Mouse (Mus musculus) layer of hippocampus, postnatal 14 days (tissue): ENCODE measurements around the gene Ralgps2. TPM values are rescaled to one million over a fixed set of nuclear protein-coding genes. Genes with fewer than 3 reads are reported as not detected.
A peak's percentile ranks its signal among the peaks of the same experiment; 100 is the strongest.

Experiments used
- DNase-seq, 2 experiments: peaks; one replicate each; pipeline ENCODE4 v3.0.0; 2021 to 2022; ENCODE audit warnings: low spot score in 2 of 2, mixed read lengths in 1 of 2
- total RNA-seq, 2 experiments: library from RNA; stranded (reverse); gene quantifications; 2 replicates each; pipeline ENCODE4 v1.2.3; 2021

Ralgps2 gene
- total RNA-seq, 2 experiments from 2014 or later = 79.0 to 96.0 TPM

DNA sequence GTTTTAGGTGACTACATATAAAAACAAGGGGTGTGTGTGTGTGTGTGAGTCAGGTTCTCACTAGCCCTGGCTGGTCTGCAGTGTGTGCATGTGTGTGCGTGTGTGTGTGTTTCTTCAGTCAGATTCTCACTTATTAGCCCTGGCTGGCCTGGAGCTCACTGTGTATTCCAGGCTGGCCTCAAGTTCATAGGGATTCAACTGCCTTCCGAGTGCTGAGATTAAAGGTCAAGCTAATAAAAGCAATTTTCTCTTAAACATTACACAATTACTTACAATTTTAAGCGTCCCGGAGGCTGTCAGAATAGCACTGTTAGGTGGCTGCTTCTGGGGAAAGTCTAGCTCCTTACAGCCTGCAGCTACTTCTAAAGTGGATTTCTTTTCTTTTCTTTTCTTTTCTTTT is 101.2 kb downstream of the Ralgps2 start, which contains the start of gene Angptl1:
TSS of gene Angptl1 (plus strand) at position 386 of the 400 bp plus-strand sequence.
- no peak for DNase-seq

DNA sequence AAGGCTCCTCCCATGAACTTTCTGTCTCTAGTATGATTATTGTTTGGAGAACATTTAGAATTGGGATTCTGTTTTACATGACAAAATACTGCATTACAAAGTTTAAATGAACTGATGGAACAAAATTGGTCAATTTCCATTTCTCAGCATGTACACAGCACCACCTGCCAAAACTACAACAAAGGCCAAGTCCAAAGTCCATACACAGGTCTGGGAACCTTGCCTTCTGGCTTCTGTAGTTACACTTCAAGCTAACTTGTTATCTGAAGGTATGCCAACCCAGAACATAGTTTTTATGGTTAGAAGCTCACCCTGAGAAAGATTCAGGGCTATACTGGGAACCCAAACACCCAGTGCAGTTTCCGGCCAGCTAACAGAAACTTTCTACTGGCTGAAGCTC is 120.2 kb downstream of the Ralgps2 start:
- no peak for DNase-seq

DNA sequence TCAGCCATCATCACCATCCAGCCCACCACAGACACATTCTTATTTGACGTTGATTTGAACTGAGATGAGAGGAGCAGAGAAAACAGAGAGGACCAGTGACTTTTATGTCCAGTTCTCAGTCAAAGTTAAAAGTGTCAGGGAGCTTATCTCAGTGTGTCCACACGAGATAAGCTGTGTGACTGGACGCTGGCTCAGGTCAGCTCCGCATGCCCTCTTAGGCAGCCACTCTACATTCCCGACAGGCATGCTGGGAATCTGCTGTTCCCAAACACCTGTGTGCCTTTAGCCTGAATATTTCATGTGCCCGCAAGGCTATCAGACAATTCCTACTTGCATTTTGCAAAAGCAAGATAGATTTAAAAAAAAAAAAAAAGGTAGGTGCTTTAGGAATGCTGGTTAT is 125.9 kb downstream of the Ralgps2 start:
- no peak for DNase-seq

DNA sequence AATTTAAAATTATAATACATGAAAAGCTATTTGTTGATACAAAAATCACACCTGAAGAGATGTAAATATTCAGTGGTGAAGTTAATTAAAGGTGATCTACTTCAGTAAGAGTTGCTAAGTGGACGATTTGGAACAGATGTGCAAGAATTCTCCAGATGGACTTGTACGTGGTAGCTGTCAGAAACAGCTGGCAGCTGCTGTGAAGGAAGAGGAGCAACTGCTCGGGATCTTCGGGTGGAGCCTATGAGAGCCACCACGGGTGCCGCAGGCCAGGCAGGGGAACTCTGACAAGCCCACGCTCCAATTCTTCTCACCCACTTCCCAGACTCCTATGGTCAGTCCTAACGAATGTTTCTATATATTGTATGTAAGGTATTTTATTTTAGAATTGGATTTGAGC is 126.7 kb downstream of the Ralgps2 start:
- no peak for DNase-seq

DNA sequence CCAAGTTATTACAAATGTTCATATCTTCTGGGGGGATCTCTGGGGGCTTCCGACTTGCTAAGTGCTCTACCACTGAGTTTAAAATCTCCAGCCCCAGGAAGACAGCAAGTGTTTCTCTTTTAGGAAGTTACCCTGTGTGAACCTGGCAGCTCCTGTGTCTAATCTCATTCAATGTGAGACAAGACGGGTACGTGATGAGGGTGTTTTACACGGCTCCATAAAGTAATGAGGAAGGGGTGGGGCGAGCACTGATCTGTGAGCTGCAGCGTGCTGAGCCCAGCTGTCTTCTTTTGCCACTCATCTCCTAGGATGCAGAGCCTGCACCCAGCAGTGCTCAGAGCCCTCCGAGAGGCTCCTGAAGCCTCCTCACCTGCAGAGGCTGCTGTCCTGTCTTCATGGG is 127.5 kb downstream of the Ralgps2 start:
- no peak for DNase-seq

DNA sequence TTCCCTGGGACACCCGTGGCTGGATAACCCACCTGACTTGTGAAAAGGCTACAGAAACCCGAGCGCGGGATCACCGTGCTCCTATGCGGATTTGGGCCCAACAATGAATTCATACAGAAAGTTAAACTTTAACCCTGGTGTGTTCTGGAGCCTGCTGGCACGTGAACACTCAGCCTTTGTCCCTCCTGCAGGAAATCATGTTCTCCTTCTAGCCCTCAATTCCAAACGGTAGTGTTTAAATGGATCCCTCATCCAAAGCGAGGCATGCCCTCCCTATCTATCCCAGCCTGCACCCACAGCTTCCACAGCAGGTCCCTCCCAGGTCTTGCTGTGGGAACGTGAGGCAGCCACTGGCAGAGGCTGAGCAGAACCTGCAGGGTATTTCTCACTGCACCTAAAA is 131.1 kb downstream of the Ralgps2 start:
- DNase-seq = no peak

DNA sequence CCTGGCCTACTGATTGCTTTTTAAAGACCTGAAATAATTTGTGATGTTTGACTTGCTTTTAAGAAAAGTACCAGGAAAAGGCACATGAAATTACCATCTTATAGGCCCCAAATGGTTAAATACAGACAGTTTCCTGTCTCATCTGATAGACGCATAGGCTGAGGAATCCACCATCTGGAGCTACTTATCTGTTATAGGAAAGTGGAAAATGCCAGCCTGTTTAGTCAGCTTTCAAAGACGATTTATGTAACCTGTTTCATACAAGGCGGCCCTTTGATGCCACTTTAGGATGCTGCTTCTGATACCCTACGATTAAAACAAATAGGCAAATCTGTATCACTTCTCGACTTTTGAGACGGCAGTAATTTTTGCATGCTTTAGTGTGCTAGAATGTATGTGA is 138.2 kb downstream of the Ralgps2 start:
- no peak for DNase-seq

DNA sequence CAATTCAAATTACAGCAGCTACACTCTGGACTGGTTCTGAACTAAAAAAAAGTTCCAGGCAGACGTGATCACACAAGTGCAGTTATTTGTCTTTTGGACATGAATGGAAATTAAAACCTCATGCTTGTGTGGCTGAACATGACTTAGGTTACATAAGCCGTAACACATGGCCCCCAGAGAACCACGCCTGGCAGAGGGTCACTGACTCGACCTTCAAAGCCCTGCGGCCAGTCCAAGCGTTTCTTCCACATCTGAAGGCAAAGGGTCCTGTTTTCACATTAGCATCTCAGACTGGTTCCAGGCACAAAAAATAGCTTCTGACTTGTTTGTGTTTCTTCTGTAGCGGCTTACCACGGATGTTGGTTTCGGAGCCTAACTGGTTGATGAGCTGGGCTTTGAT is 143.2 kb downstream of the Ralgps2 start:
- DNase-seq = no peak

DNA sequence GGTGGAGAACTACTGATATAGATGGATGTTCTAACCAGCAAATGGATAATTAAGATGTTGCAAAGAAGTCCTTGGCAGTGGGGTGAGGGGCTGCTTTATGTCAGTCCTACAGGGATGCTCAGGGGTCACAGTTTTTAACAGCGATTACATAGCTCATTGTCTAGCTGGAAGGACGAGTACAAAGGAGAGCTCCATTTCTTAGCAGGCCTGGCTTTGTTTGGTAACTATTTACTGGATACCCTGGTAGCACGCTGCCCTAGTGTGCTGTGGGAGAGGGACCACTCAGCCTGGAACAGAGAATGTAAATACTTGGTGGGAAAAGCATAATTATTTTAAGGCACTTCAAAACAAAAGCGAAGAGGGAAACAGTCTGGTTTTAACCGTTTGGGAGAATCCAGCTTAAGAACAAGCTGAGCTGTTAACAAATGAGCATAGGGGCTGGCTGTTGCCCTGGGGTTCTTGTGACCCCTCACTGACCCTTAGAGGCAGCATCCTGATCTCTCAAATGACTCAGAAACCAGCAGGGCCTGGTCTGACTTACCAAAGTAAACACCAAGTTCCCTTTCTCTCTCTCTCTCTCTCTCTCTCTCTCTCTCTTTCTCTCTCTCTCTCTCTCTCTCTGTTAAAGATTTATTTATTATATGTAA is 149.5 kb downstream of the Ralgps2 start:
- no peak for DNase-seq

DNA sequence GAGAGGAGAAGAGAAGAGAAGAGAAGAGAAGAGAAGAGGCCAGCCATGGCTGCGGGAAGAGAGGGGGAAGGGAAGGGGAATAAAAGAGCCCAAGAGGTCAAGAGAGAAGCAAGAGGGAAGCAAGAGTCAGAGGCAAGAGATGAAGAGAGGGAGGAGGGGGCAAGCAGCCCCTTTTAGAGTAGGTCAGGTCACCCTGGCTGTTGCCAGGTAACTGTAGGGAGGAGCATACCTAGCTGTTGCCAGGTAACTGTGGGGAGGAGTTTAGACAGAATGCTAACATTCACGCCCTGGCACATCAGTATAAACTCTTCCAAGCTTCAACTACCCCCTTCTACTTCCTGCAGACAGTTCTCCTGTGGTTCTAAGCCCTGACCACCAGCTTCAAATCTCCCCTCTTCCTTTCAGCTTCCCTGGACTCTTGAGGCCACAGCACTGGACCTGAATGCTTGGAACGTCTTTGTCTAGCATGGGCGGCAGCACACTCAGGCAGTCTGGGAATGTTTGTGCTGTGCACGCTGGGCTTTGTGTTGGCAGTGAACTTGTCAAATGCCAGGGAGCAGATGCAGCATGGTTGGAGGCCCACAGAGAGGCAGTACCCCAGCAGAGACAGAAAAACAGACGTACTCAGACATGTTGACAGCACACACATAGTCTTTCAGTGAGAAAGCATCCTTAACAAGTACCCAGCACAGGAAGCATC is 152.1 kb downstream of the Ralgps2 start:
- no peak for DNase-seq

DNA sequence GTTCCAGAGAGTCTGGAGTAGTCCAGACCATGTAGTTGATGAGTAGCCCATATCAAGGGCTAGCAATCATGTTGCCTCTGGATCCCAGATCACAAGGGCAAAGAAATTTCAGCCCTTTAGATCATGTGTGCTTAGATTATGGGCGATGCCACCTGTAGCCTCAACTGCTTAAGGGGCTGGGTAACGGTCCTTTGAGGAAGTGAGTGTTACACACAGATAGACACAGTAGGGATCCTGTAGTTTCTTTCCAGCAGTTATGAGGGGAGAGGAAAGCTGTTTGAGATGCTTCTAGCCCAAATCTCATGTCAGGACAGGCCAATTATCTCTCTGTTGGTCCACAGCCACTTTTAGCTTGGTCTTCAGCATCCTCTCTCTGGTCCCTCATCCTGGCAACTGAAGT is 153.4 kb downstream of the Ralgps2 start:
- DNase-seq = no peak

DNA sequence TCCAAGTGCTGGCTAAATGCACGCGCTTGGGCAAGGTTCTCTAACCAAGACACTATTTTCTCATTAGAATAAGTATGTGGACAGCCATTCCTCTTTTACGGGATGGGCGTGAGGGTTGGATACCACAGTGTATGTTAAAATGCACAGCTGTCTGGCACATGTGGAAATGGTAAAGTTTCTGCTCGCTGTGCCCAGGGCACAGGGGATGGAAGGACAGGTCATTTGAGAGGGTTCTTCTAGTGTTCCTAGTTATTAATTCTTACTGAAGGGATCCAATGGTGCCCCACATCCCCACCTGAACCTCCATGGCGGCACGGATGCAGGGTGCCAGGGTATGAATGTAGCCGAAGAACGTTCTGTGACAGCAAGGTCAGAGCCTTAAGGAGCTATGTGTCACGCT is 154.5 kb downstream of the Ralgps2 start:
- no peak for DNase-seq

DNA sequence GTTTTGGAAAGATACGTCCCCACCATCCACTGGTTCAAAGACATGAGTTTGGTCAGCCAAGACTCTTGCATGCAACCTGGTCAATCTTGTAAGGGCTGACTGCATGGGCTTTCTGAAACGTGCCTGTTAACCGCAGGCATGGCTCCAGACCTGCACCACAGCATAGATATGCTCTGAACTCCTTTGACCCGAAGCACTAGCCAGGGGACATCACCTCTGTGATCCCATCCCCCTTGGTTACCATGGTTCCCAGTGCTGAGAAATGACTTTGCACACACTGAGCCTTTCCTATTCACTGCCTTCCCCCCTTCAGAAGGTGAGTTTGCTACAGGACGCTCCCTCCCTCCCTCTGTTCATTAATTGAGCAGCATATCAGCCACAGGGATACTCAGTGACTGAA is 155.3 kb downstream of the Ralgps2 start:
- no peak for DNase-seq

DNA sequence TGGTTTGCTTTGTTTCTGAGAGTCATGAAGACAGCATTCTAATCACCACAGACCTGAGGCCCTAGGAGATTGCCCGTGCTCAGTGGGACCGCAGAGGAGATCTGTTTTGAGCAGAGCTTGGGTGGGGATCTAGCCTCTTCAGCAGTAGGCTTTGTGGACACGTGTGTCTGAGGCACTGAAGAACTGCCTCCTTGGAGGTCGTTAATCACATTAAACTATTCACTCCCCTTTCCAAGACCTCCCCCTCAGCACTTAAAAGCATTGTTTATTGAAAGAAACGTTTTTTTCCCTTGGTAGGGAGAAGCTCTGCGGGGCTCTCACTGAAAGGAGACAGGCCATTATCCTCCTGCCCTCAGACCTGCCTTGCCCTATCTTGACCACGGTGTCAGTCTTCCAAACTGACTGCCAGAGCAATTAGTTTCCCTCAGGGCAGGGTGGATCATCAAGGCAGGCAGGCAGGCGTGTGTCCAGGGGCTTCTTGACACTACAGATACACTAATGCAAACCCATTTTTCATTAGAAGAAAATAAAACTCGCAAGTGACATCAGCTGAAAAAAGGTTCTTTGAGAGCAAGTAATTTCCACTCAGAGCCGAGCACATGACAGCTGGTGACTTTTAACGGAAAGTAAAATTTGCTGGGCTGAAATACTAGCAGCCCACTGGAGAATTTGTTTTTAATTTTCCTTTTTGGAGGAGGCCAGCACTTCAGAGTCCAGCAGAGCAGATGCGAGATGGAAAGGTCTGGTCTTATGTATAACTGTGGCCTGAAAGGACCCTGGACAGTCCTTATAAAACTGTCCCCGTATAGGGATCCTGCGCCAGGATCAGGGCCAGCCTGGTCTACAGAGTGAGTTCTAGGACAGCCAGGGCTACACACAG is 157.2 kb downstream of the Ralgps2 start:
- DNase-seq = no peak

DNA sequence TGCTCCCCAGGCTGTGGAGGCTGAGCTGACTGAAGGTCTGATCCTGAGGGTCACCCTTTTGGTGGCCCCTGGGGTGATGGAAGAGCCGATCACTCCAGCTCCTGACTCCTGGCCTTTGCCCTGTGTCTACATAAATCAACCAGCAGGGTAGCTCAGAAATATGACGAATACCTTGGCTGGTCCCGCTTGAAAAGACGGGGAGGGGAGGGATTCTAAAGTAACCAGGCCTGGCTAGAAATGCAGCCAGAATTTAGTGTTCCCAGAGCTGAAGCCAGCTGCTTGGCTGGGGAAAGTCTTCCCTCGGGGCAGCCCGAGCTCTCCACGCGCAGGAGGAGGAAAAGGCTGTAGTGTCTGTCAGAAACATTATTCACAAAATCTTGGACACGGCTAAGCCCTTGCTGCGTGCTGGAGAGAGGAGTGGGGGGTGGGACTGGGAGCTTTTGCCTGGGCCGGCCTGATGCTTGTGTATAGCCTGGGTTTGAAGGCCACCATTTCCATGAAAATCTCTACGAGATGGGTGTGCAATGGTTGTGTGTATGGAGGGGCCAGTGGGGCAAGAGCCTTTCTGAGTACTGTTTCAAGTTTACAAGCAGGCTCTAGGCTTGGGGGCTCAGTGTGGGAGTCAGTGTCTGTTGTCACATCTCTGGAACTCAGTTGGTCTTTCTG is 158.2 kb downstream of the Ralgps2 start:
- peak in 1 of 2 experiments; percentile 42 for DNase-seq

DNA sequence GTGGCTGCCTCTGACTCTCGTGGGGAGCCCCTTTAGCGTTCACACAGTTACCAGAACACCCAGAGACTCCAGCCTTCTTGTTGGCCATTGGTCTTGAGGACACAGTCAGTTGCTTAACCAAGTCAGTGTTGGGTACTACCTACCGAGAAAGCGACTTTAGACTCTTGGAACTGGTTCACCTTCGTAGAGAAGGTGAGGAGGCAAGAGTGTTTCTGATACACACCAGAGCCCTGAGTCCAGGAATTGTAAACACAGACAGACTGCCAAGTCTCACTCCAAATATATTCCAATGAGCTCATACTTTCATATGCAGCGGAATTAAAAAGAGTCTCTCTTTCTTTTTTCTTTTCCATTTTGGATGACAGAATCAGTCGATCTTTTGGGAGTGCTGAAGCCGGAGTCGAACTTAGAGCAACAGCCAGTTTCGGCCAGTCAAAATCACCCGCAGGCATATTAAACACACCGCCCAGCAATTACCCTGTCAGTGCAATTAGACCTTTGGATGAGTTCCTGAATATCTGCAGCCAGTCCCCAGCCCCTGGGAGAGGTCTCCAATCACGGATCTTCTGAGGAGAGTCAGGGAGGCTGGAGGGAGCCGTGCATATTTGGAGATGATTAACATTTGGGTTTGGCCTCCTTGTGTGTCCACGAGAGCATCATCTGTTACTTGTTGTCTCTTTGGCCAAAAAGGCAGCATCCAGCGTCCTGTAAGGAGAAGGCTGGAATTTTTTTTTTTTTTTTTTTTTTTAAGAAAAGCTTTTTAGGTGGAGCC is 159.0 kb downstream of the Ralgps2 start:
- no peak for DNase-seq

DNA sequence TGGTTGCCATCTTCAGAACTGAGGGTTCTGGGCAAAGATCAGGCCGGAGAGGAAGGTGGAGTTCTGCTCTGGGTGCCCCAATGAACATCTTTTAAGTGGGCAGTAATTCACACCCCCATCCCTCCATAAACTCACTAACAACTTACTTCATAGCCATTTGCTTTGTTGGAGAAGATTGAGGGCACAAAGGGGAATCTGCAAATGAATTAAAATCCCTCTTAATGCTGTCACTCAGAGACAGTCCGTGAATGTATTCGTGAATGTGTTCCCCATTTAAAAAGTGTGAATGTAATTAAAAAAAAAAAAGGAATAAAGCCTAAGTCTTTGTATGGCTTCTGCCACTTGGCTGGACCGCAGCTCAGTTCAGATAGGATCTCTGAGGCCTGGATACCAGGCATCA is 159.8 kb downstream of the Ralgps2 start:
- DNase-seq = no peak

DNA sequence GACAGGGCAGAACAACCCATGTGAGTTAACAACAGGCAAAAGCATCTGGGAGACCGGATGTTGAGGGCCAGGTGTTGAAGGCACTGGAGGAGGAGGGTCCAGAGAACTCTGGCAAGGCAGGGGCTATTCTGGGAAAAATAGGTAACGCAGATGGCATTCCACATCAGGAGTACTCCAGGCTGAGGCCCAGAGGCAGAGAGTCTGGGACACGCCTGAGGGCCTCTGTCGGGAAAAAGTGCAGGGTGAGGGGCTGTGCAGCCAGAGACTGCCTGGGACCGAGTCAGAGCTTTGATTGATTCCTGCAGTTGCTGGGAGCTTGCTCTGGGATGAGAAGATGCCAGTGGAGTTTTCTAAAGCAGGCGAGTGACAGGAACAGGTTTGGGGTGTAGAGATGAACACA is 160.4 kb downstream of the Ralgps2 start:
- no peak for DNase-seq

DNA sequence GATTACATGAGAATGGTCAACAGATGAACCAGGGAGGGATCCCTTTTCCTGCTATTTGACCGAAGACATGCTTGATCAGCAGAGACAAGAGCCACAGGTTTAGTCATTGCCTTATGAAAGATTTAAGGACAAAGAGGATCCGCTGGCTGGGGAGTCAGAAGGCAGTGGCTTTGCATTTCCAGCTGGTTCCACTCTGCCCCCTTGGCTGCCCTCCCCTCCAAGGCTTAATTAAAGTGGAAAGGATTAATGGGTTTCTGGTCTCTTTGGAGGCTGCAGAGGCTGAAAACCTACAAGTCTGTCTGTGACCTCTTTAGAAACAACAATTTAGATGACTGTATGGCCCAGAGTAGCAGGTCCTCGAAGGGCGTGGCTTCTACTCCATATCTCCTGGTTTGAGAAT is 161.5 kb downstream of the Ralgps2 start:
- no peak for DNase-seq

DNA sequence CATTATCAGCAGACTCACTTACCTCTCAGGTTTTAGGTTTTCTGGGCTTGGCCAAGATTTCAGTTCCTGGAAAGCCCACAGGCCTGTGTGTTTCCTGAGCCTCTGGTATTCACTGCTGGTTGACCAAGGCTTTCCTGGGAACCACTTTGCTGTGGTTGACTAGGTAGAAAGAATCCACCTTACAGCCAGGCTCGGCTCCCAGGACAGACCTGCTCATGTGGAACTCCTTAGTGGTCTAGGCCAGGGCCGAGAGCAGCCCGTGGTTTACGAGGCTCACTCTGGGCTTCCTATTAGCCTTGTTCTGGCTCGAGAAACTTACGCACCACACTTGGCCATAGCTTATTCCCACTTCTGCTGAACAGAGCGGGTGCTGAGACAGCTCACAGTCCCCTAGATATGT is 163.4 kb downstream of the Ralgps2 start:
- DNase-seq = no peak

DNA sequence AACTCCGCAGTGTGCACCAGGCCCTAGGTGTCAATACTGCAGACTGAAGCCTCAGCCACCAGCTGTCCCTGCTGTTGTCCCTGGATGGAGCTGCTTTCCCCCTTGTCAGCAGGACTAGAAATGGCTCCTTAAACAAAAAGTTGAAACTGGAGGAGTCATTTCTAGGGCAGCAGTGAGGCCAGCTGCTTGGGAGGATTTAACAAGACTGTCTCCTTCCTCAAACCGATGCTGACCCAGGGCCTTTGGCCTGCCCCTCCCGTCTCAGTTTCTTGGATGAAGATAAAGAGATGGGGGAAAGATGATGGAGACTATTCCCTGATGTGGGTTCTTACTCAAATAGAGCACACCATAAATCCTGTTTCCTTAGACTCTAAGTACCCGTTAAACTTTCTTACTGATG is 164.2 kb downstream of the Ralgps2 start:
- DNase-seq = no peak
